In genomic region chr6:50809669-50809983, GRCm38 (mm10) we compare ENCODE assay signal across 12 mouse cellular contexts.
DNase-seq lines count a peak whose midpoint lies in the region; ATAC-seq lines count a peak whose summit lies in the region.
"Had no signal": no experiment of that assay in that cellular context is flagged by ENCODE, and none has a peak within 500 bp of the region (broad histone marks: within the 10 kb centered on the region; RNA-seq: fewer than 3 reads in every experiment).

No protein-coding gene starts in this region.

- intact Hi-C loops in heart, postnatal 25 days (cut with DNase I): no loop called here

- WGBS in heart, embryonic 15.5 days: 23% methylated on average over 4 of the region's 4 CpGs
- WGBS in neural tube, embryonic 13.5 days: 41% methylated on average over 4 of the region's 4 CpGs
- 20% methylated on average over 4 of the region's 4 CpGs for WGBS in limb, embryonic 10.5 days

- H3K4me1 ChIP-seq in heart, embryonic 15.5 days (replicated peaks): peaks cover 22% of the 10 kb centered on the region
- peaks cover 38% of the 10 kb centered on the region for H3K4me1 ChIP-seq in neural tube, embryonic 13.5 days (replicated peaks)
- H3K4me1 ChIP-seq in limb, embryonic 10.5 days: peaks cover 62% of the 10 kb centered on the region

- ATAC-seq in heart, embryonic 15.5 days (replicated peaks; ENCODE audit: insufficient number of reproducible peaks, insufficient read depth, low FRiP score, low read depth): no peak
- no peak for ATAC-seq in neural tube, embryonic 13.5 days (ENCODE audit: low read depth)

- H3K9ac ChIP-seq in heart, embryonic 15.5 days: no peak overlapping the region
- no peak overlapping the region for H3K9ac ChIP-seq in neural tube, embryonic 13.5 days

- no peaks in the 10 kb centered on the region for H3K36me3 ChIP-seq in heart, embryonic 15.5 days
- H3K36me3 ChIP-seq in neural tube, embryonic 13.5 days: no peaks in the 10 kb centered on the region
- no peaks in the 10 kb centered on the region for H3K36me3 ChIP-seq in limb, embryonic 10.5 days

- no peaks in the 10 kb centered on the region for H3K9me3 ChIP-seq in heart, embryonic 15.5 days (replicated peaks)
- H3K9me3 ChIP-seq in neural tube, embryonic 13.5 days: no peaks in the 10 kb centered on the region
- H3K9me3 ChIP-seq in limb, embryonic 10.5 days (replicated peaks): no peaks in the 10 kb centered on the region

- H3K4me3 ChIP-seq in heart, embryonic 15.5 days: no peak overlapping the region
- no peak overlapping the region for H3K4me3 ChIP-seq in neural tube, embryonic 13.5 days
- H3K4me3 ChIP-seq in limb, embryonic 10.5 days: no peak overlapping the region

- no peak for DNase-seq in heart, postnatal 25 days (ENCODE audit: low spot score)
- DNase-seq in neural tube, embryonic 10.5 days (ENCODE audit: extremely low spot score, low spot score): no peak
- DNase-seq in limb, embryonic 10.5 days (ENCODE audit: low spot score): peak; percentile 43
- no peak for DNase-seq in layer of hippocampus, postnatal 14 days (ENCODE audit: low spot score in 2 of 2)
- DNase-seq in cerebellum, adult 11 months: no peak
- DNase-seq: adrenal gland, postnatal 25 days; cerebellum, adult 18-20 months; liver; lung, postnatal 4 days; thymus, postnatal 4 days had no signal

- no peak overlapping the region; the same call in 1 of the 2 replicates for H3K27ac ChIP-seq in heart, embryonic 15.5 days
- peak overlapping the region; percentile 34; the same call in 1 of the 2 replicates for H3K27ac ChIP-seq in neural tube, embryonic 13.5 days (replicated peaks)
- peak overlapping the region; percentile 79 for H3K27ac ChIP-seq in limb, embryonic 10.5 days

- H3K27me3 ChIP-seq in heart, embryonic 15.5 days: no peaks in the 10 kb centered on the region
- H3K27me3 ChIP-seq in neural tube, embryonic 13.5 days: no peaks in the 10 kb centered on the region
- H3K27me3 ChIP-seq in limb, embryonic 10.5 days (ENCODE audit: low read depth, poor library complexity, severe bottlenecking): peaks cover 8% of the 10 kb centered on the region; the same call in 1 of the 2 replicates

- 0 out of 2 replicates have a peak overlapping the region, but pooled peaks have one; percentile 10 for H3K4me2 ChIP-seq in heart, embryonic 15.5 days
- no peak overlapping the region for H3K4me2 ChIP-seq in neural tube, embryonic 13.5 days
